Comparison of ENCODE assay signal across 3 mouse cellular contexts in genomic region chr17:29781472-29781871, GRCm38 (mm10).
DNase-seq lines count a peak whose midpoint lies in the region; TF ChIP-seq lines count a peak whose summit lies in the region.
"Not testable (repeated sequence)": the region's sequence is repeated elsewhere in the genome, so short reads cannot be mapped to it uniquely, and the experiment has no call there.

No protein-coding gene starts in this region.

- TF ChIP-seq EP300 in CH12.LX (IDR thresholded peaks at IDR 0.05; ENCODE audit: low read length): not testable (repeated sequence)

- not testable (repeated sequence) for H3K4me1 ChIP-seq in CH12.LX (ENCODE audit: control insufficient read depth in 1 of 2, insufficient read depth in 2 of 2)

- in situ Hi-C loops in CH12.LX (cut with MboI; ENCODE audit: low pct_ligation_motif_present, low pct_unique_long_range_greater_than_20kb, low sequenced_read_pairs): not testable (repeated sequence)

- not testable (repeated sequence) for H3K36me3 ChIP-seq in CH12.LX (replicated peaks in 1 of 2; ENCODE audit: control insufficient read depth in 1 of 2, insufficient read depth in 1 of 2, low read length in 1 of 2)

- not testable (repeated sequence) for H3K79me2 ChIP-seq in CH12.LX (replicated peaks; ENCODE audit: control insufficient read depth, extremely low read depth, insufficient read depth, poor library complexity, severe bottlenecking)

- not testable (repeated sequence) for H3K4me2 ChIP-seq in CH12.LX (ENCODE audit: insufficient read depth, low read depth, poor library complexity, severe bottlenecking)

- not testable (repeated sequence) for H3K27me3 ChIP-seq in CH12.LX (replicated peaks)

- not testable (repeated sequence) for TF ChIP-seq CTCF in CH12.LX (conservative IDR thresholded peaks at IDR 0.05 in 1 of 2, IDR thresholded peaks at IDR 0.05 in 1 of 2; ENCODE audit: low read depth in 2 of 2, low read length in 2 of 2)

- TF ChIP-seq POLR2A in CH12.LX (IDR thresholded peaks at IDR 0.05; ENCODE audit: low read depth, low read length): not testable (repeated sequence)

- H3K9me3 ChIP-seq in CH12.LX (replicated peaks; ENCODE audit: low read length): not testable (repeated sequence)

- dilution Hi-C loops in CH12.LX (cut with MboI; ENCODE audit: extremely low pct_ligation_motif_present, extremely low pct_unique_long_range_greater_than_20kb, low sequenced_read_pairs): loop anchor here (25.0 kb wide), 1 partner anchor 106 kb away; no protein-coding TSS in a partner anchor

- not testable (repeated sequence) for TF ChIP-seq RAD21 in CH12.LX (IDR thresholded peaks at IDR 0.05; ENCODE audit: low read depth, low read length)

- H3K9ac ChIP-seq in CH12.LX (ENCODE audit: insufficient read depth, low read depth): not testable (repeated sequence)

- H3K27ac ChIP-seq in CH12.LX (ENCODE audit: insufficient read depth, low read depth): not testable (repeated sequence)

- DNase-seq in A20 (ENCODE audit: low read depth, low spot score): peak; percentile 26
- not testable (repeated sequence) for DNase-seq in CH12.LX (ENCODE audit: extremely low read depth)
- peak; percentile 56 for DNase-seq in induced T-regulatory cell, adult 2 months (ENCODE audit: low read depth)

- not testable (repeated sequence) for H3K4me3 ChIP-seq in CH12.LX (replicated peaks in 1 of 3; ENCODE audit: low read depth in 2 of 3, low read length in 2 of 3, poor library complexity in 1 of 3)

TF ChIP-seq in CH12.LX, 34 proteins besides CTCF, POLR2A, EP300 and RAD21:
- peak; percentile 54 for TF ChIP-seq ZNF384 (IDR thresholded peaks at IDR 0.05; ENCODE audit: low read depth, low read length)
TF ChIP-seq in CH12.LX: peak in this region for 1; not testable (repeated sequence) for 33.
